Comparison of ENCODE assay signal across 9 mouse cellular contexts in genomic region chr4:154334699-154335402, GRCm38 (mm10). TPM values are rescaled to one million over a fixed set of nuclear protein-coding genes. Genes with fewer than 3 reads are reported as not detected.
DNase-seq lines count a peak whose midpoint lies in the region; ATAC-seq and TF ChIP-seq lines count a peak whose summit lies in the region.
"Had no signal": no experiment of that assay in that cellular context is flagged by ENCODE, and none has a peak within 500 bp of the region (broad histone marks: within the 10 kb centered on the region; RNA-seq: fewer than 3 reads in every experiment).

No protein-coding gene starts in this region.

- no peak for ATAC-seq in midbrain, embryonic 11.5 days (ENCODE audit: low FRiP score)

- no peak for TF ChIP-seq CTCF in cerebellum, adult 2 months (IDR thresholded peaks at IDR 0.05; ENCODE audit: borderline replicate concordance, insufficient read depth, low read depth, low read length)
- no peak for TF ChIP-seq CTCF in heart, adult 2 months (IDR thresholded peaks at IDR 0.05)

- intact Hi-C loops in heart, adult 2 months (cut with DNase I) = loop anchor here (5.0 kb wide), 2 partner anchors 82 to 302 kb away; partner anchors contain the start of gene Prdm16
- intact Hi-C loops in left cerebral cortex, postnatal 25 days (cut with DNase I) = loop anchor here (5.0 kb wide), 1 partner anchor 337 kb away; no protein-coding TSS in a partner anchor

- H3K4me1 ChIP-seq in cerebellum, adult 2 months (ENCODE audit: control insufficient read depth, insufficient read depth, low read length) = no peaks in the 10 kb centered on the region
- peaks cover 10% of the 10 kb centered on the region for H3K4me1 ChIP-seq in heart, adult 2 months (ENCODE audit: control insufficient read depth, insufficient read depth, low read length)
- H3K4me1 ChIP-seq in midbrain, embryonic 11.5 days (ENCODE audit: control insufficient read depth, insufficient read depth, low read length) = peaks cover 17% of the 10 kb centered on the region

- no peak overlapping the region for H3K27ac ChIP-seq in cerebellum, adult 2 months (ENCODE audit: insufficient read depth, low read length)
- H3K27ac ChIP-seq in heart, adult 2 months = peak overlapping the region; percentile 78
- no peak overlapping the region for H3K27ac ChIP-seq in midbrain, embryonic 11.5 days (ENCODE audit: low read depth, low read length)

- no peaks in the 10 kb centered on the region for H3K79me2 ChIP-seq in heart, adult 2 months (replicated peaks; ENCODE audit: control insufficient read depth, insufficient read depth, low read length)

- no peak for TF ChIP-seq EP300 in heart, adult 2 months (IDR thresholded peaks at IDR 0.05; ENCODE audit: insufficient read depth, low read depth, low read length)

- WGBS in cerebellum, adult 2 months = 65% methylated on average over 45 of the region's 48 CpGs
- 58% methylated on average over 47 of the region's 48 CpGs for WGBS in heart, adult 2 months
- 63% methylated on average over 47 of the region's 48 CpGs for WGBS in midbrain, embryonic 11.5 days

- no peaks in the 10 kb centered on the region for H3K27me3 ChIP-seq in cerebellum, adult 2 months (ENCODE audit: control insufficient read depth, insufficient read depth, low read length)
- no peaks in the 10 kb centered on the region for H3K27me3 ChIP-seq in heart, adult 2 months (ENCODE audit: control insufficient read depth, insufficient read depth, low read length)
- H3K27me3 ChIP-seq in midbrain, embryonic 11.5 days (ENCODE audit: control insufficient read depth, insufficient read depth, low read length) = 0 out of 2 replicates have a peak, but pooled peaks cover 2% of the 10 kb centered on the region

- H3K4me3 ChIP-seq in cerebellum, adult 2 months (replicated peaks; ENCODE audit: insufficient read depth, low read depth, low read length) = peak overlapping the region; percentile 58
- H3K4me3 ChIP-seq in heart, adult 2 months = 0 out of 2 replicates have a peak overlapping the region, but pooled peaks have one; percentile 18
- H3K4me3 ChIP-seq in midbrain, embryonic 11.5 days (ENCODE audit: low read depth, low read length) = no peak overlapping the region; the same call in 1 of the 2 replicates

- H3K9me3 ChIP-seq in midbrain, embryonic 11.5 days (ENCODE audit: control insufficient read depth, low read length) = no peaks in the 10 kb centered on the region

- H3K4me2 ChIP-seq in midbrain, embryonic 11.5 days = peak overlapping the region; percentile 31

- H3K9ac ChIP-seq in heart, adult 2 months (ENCODE audit: low read depth, low read length) = peak overlapping the region; percentile 59
- 0 out of 2 replicates have a peak overlapping the region, but pooled peaks have one; percentile 17 for H3K9ac ChIP-seq in midbrain, embryonic 11.5 days (ENCODE audit: low read length)

- peak; percentile 14 to 22 for DNase-seq in lung, adult 18-20 months
- DNase-seq in lung, postnatal 25 days (ENCODE audit: low spot score) = no peak
- DNase-seq in cerebellum, adult 2 months = peak; percentile 33 to 35
- DNase-seq in heart, adult 2 months = peak; percentile 60 to 67
- peak; percentile 45 for DNase-seq in kidney, postnatal 14 days
- DNase-seq in midbrain, embryonic 11.5 days (ENCODE audit: low spot score, missing footprints) = peak; percentile 91
- peak; percentile 65 for DNase-seq in thymus, postnatal 14 days
- DNase-seq in left cerebral cortex, postnatal 25 days (ENCODE audit: low spot score in 2 of 2) = no peak

- H3K36me3 ChIP-seq in heart, adult 2 months (ENCODE audit: control insufficient read depth, insufficient read depth, low read length) = no peaks in the 10 kb centered on the region
- H3K36me3 ChIP-seq in midbrain, embryonic 11.5 days (ENCODE audit: control insufficient read depth, insufficient read depth, low read length) = no peaks in the 10 kb centered on the region

- TF ChIP-seq POLR2A in cerebellum, adult 2 months (IDR thresholded peaks at IDR 0.05; ENCODE audit: borderline replicate concordance, insufficient read depth, low read length) = 0 out of 2 replicates have a peak, but pooled peaks have one; percentile 18
- peak; percentile 57; the same call in 1 of the 2 replicates for TF ChIP-seq POLR2A in heart, adult 2 months (IDR thresholded peaks at IDR 0.05; ENCODE audit: insufficient read depth, low read depth, low read length)

RNA-seq across cellular contexts. Expression of gene B230104I21Rik, which starts 1.1 kb away (rescaled TPM):
- 0.13 TPM in 2 replicates for polyA plus RNA-seq in cerebellum, adult 2 months (2012; rRNA removed)
- not detected for total RNA-seq in heart, adult 2 months (2021)
- not detected in 2 replicates for polyA plus RNA-seq in heart, adult 2 months (2012; rRNA removed)
- polyA plus RNA-seq in midbrain, embryonic 11.5 days (2014; fragmentation: Nextera tagmentation; extraction: Ambion mirVana) = not detected in 2 replicates
- total RNA-seq in left cerebral cortex, postnatal 25 days (2021) = not detected
- total RNA-seq: neutrophil, adult 5-6 weeks had no signal

RNA-seq across cellular contexts. Expression of gene Arhgef16, which starts 33.4 kb away (rescaled TPM):
- 0.90 and 1.0 TPM in 2 replicates for polyA plus RNA-seq in cerebellum, adult 2 months (2012; rRNA removed)
- total RNA-seq in heart, adult 2 months (2021) = under 1 TPM; 0.36 to 0.39 TPM
- polyA plus RNA-seq in heart, adult 2 months (2012; rRNA removed) = 1.2 and 1.6 TPM in 2 replicates
- polyA plus RNA-seq in midbrain, embryonic 11.5 days (2014; fragmentation: Nextera tagmentation; extraction: Ambion mirVana) = 0.45 and 0.81 TPM in 2 replicates
- total RNA-seq in left cerebral cortex, postnatal 25 days (2021) = under 1 TPM; 0.64 to 0.85 TPM

Comparison
In these comparisons a context has a peak if more than half of its experiments do, and no peak if none do; other contexts are left out.
1. DNase-seq: peak in lung, adult 18-20 months (2 of 2), cerebellum, adult 2 months (2 of 2), heart, adult 2 months (2 of 2), kidney, postnatal 14 days (single experiment), midbrain, embryonic 11.5 days (single experiment) and thymus, postnatal 14 days (single experiment); none in lung, postnatal 25 days (single experiment) and left cerebral cortex, postnatal 25 days (0 of 2).